Mouse (Mus musculus): Measurements from ENCODE around the gene Ano6.

Ano6 gene

GRCm38 (mm10) chr15:95768703-95769102 lies 21.9 kb upstream of the Ano6 start:
- DNase-seq (ENCODE audit: low read depth), result no peak

- no peak for DNase-seq (ENCODE audit: low read depth)
Measured at GRCm38 (mm10) chr15:95769576-95769975, 21.1 kb upstream of the Ano6 start.

DNA sequence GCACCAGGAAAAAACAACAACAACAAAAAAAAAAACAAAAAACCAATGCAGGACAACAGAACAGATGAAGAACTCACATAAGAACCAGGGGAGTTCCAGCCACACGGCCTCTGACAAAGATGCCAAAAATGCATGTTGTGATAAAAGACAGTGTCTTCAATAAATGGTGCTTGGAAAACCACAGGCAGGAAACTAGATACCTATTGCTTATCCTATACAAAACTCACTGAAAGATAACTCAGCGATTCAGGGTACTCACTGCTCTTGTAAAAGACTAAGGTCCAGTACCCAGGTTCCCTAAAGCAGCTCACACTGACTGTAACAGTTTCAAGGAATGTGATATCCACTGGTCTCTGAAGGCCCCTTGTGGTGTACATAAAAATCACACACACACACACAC lies 20.3 kb upstream of the Ano6 start:
- DNase-seq (ENCODE audit: low read depth), result no peak

- DNase-seq (ENCODE audit: low read depth), result no peak
Measured at GRCm38 (mm10) chr15:95772374-95772773, 18.3 kb upstream of the Ano6 start.

DNA sequence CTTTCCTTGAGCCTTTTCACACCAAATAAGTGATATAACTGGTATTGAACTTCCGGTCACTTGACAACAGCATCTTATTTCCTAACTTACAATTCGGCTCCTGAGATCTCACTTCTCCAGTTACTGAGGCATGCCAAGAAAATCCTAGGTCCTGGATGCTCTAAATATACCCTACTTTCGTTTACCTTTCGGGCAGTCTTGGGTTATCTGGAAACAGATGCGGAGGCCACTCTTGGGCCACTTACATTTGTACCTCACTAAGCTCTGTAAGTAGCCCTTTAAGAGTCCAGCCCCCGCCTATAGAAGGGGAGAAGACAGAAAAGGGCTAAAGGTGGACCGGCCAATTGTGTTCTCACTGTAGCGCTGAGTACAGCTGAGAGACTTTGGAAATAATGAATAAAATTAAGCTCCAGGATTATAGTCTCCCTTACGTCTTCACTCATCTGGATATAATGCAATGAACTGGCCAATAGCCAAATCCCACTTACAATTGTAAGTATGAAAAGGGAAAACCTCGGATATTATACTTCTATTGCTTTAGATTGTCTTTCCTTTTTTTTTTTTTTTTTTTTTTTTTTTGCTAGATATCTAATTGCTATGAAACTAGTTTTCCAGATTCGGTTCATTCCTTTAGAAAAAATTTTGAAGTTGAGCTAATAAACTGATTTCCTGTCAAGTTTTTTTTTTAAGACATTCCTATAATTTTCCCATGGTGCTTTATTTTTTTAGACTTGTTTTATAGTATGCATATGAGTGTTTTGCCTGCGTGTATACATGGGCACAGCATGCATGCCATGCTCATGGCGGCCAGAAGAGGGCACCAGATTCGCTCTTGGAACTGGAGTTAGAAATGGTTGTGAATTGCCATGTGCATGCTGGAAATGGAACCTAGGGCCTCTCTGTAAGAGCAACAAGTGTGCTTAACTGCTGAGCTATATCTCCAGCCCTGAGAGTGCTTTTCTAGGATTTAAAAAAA lies 17.5 kb upstream of the Ano6 start:
- DNase-seq (ENCODE audit: low read depth), result no peak

- DNase-seq (ENCODE audit: low read depth), result no peak
Measured at GRCm38 (mm10) chr15:95774197-95774596, 16.4 kb upstream of the Ano6 start.

DNA sequence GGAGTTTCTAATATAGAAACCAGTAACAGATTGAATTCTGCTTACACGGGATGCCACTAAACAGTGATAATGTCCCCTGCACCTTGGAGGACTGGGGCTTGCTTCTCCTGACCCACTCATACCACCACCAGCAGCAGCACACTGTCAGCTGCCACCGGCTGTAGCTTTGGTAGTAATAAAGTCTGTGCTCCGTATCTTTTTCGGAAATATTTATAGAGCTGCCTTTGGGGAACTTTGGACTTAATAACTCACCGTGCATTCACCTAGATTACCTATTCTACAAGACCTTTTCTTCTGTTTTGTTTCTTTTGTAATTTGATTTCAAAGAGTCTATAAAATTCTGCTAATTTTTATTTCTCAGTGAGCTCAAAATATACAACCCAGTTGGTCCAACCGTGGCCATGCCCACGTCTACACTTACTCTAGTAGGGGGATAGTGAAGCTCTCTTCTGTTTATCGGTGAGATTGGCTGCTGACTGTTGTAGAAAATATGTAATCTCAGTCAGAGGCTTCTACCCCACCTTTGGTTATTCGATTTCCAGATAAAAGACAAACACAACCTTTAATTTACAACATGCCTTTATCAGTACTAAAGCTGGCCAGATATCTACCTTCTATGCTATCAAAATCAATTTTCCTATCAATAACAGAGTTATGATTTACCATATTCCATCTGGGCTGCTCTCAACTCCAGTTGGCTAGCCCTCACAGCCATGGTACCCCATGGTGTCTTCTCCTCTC lies 15.8 kb upstream of the Ano6 start:
- no peak for DNase-seq (ENCODE audit: low read depth)

- DNase-seq (ENCODE audit: low read depth), result no peak
Measured at GRCm38 (mm10) chr15:95777743-95778142, 12.9 kb upstream of the Ano6 start.

DNA sequence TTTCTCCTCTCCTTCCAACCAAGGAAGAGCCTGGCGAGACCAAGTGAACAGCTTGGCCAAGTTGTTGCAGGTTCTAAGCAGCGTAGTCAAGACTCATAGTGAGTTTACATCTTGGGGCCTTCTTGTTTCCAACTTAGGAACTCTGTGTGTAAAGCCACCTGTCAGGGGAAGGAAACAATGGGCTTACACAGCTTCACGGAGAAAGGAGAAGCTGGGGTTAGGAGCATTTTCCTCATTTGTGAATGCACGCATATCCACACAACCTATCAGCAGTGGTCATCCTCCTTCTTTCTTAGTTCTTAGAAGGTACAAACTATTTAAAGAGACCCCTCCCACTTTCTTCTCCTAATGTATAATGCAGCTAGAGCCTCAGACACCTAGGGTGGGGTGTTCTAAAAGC lies 11.9 kb upstream of the Ano6 start:
- no peak for DNase-seq (ENCODE audit: low read depth)

DNA sequence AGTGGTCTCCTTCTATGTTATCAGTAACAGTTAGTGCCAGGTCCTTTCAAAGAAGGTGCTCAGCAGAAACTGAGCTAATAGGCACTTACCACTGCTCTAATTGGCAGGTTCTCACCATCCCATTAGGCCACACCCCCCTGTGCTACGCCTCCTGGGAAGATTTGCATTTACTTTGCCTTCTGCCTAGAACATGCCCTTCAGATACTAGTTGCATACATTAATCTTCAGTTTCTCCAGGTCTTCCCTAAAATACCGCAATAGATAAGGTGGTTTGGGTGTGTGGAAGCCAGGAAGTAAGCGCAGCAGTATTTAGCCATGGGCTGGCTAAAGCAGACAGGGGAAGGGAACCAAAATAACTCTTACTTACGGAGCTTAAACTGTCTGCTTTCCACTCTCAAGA lies 4.0 kb upstream of the Ano6 start:
- DNase-seq (ENCODE audit: low read depth), result no peak

DNA sequence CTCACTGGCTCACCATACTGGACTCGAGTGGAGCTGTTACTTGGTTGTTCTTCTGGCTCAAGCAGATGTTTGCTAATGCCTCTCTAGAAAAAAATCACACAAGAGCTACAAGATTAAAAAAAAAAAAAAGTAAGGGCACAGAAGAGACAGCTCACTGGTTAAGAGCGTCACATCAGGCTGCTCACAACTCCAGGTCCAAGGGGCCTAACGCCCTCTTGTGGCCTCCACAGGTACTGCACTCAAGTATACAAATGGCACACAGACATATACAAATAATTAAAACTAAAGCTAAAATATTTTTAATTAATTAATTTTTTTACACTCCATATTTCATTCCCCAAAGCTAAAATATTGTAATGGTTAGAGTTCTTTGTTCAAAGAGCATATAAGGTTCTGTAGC lies 3.1 kb upstream of the Ano6 start:
- DNase-seq (ENCODE audit: low read depth), result no peak

DNA sequence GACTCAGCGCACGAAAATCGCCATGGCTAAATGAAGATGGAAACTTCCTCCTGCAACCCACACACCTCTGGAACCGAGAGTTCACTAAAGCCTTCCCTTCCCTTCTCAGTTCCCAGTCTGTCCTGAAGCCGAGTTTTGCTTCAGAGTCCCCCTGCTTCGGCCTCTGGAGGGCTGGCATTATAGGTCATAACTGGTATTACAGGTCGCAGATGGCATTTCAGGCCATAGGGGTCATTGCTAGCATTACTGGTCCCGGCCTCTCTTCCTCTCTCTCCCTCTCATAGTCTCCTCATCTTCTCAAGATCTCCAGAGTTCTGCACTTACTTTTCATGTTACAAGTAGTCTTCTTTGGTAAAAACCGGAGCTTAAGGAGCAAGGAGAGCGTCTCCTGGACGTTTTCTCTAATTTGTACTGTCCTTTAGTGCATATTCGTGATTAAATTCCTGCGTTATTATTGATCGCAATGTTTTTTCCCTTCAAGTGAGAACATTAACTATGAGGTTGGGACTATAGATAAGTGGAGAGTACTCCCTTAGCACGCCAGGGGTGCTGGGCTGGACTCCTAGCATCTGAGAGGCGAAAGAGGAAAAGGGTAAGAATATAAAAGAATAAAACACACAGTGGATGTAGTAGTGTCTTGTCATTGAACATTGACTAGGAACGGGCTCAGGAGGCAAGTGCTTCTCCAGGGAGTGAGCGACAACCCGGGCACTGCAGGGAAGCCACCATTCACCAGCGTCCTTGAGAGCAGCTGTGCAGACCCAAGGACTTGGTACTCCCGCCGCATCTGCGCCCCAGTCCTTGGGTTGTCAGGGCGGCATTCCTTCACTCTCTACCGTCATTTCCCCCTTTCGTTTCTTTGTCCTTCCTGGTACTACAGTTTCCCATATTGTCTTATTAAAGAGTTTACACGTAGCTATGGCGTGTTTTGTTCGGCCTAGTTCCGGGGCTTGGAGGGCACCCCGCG lies 798 bp upstream of the Ano6 start:
- no peak for DNase-seq (ENCODE audit: low read depth)

DNA sequence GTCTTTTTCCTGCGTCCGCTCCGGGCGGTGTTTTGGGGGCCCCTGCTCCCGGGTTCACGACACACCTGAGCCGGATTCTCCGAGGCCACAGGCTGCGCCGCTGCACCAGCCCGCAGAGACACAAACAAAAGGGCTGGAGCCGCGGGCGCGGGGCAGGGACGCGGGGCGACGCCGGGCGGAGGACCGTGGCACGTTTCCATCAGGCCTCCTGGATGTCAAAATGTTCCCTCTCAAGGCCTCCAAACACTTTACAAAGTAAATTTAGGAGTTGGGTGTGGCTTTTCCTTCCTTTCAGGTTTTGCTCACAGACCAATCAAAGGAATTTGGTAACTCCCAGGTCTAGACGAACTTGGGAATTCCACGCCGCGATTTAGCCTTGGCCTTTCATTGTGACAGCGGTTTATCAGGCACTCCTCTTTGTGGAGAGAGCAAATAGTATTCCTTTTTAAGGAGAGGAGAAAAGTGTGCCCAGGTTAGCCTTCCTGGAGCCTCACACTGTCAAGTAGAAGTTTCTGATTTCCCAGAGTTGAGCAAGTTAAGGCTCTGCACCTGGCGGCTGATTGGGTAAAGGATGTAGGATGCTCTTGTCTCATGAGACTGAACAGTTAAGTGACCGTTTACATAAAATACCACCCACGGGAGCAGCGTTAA lies 623 bp downstream of the Ano6 start:
- DNase-seq (ENCODE audit: low read depth), result no peak

DNA sequence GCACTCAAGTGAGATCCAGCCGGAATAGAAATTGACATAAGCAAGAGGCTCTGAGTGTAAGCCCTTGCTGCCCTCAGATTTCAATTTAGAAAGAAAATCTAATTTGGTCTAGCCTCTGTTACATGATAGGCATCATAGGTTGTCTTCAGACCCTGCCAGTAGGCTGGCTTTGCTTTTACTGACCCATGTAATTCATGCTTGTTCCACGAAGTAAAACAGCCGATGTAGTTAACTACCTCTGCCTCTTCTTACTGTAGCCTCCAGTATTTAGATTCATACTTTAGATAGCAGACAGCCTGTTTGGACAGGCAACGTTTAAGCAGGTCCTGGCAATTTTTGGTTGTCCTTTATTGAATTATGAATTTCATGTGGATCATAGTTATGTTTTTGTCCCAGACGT lies 1.2 kb downstream of the Ano6 start:
- no peak for DNase-seq (ENCODE audit: low read depth)

GRCm38 (mm10) chr15:95792261-95793260 lies 1.9 kb downstream of the Ano6 start:
- DNase-seq (ENCODE audit: low read depth), result no peak

- no peak for DNase-seq (ENCODE audit: low read depth)
Measured at GRCm38 (mm10) chr15:95793748-95794491, 3.3 kb downstream of the Ano6 start.

GRCm38 (mm10) chr15:95794611-95795565 lies 4.2 kb downstream of the Ano6 start:
- DNase-seq (ENCODE audit: low read depth), result no peak

GRCm38 (mm10) chr15:95796062-95796461 lies 5.4 kb downstream of the Ano6 start:
- no peak for DNase-seq (ENCODE audit: low read depth)
